Mouse (Mus musculus) right cerebral cortex, postnatal 36 days (tissue): ENCODE results near the gene Hist1h1c.
"Not testable (repeated sequence)": the region's sequence is repeated elsewhere in the genome, so short reads cannot be mapped to it uniquely, and the experiment has no call there.

Experiments
- DNase-seq, 2 experiments: peaks; one replicate each; pipeline ENCODE4 v3.0.0; 2022; ENCODE audit warnings: low spot score in 2 of 2, mixed read lengths in 1 of 2

The Hist1h1c gene

DNA sequence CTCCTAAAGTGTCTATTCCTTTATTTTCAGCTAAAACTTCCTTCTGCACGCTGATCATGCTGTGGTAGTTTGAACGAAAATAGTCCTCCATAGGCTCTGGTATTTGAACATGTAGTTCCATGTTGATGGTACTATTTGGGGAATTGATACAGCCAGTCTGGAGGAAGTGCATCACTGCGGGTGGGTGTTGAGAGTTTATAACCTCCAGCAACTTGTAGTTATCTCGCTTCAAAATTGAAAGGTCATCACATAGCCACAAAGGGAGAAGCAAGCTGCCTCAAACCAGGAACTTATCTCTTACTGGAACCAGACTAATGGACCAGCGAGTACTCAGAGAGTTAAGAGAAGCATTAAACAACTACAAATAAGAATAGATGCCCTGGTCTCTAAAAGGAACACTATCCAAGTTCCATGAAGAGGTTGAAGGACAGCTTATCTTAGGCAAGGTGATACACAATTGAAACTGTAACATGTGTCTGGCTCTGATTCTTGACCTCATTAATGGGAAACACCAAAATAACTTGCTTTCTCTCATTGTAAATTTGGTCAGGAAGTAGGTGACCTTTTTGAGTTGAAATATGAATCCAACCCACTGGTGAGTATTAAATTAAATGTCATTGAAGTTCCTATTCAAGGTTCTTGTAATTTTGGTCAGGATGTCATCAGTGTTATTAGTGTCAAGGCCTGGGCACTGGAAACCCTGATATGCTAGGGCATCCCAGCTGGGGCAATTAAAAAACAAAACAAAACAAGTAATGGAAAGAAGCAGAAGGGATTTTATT, 22.2 kb upstream of the Hist1h1c start:
- no peak for DNase-seq

GRCm38 (mm10) chr13:23717176-23717575, 21.4 kb upstream of the Hist1h1c start:
- DNase-seq, result no peak

DNA sequence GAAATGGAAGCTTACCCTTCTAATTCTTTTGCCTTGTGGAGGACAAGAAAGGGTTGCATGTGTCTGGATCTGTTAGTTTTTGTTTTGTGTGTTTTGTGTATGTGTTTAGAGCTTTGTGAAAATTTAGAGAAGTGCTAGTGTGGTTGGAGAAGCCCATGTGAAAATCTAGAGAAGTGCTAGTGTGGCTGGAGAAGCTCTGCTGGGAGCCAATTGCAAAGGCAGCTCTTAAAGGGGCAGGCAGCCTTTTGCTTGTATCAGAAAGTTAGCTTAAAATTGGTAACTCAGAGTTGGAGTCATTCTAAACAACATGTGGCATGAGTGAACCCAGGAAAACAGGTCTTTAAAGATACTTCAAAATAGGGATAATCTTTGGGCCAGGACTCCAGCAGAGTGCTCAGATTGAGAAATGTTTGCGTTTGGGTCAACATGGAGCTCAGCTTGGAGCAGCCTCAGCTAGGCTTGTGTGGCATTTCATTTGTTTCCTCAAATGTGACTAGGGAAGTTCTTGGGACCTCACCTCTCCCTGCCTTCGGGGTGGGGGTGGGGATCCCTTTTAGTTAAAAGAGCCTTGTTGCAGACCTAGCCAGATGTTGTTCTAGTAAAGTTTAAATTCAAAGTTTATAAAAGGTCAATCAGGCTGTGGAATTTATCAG, 20.9 kb upstream of the Hist1h1c start:
- DNase-seq, result not testable (repeated sequence)

GRCm38 (mm10) chr13:23724239-23724638, 14.4 kb upstream of the Hist1h1c start:
- no peak for DNase-seq

DNA sequence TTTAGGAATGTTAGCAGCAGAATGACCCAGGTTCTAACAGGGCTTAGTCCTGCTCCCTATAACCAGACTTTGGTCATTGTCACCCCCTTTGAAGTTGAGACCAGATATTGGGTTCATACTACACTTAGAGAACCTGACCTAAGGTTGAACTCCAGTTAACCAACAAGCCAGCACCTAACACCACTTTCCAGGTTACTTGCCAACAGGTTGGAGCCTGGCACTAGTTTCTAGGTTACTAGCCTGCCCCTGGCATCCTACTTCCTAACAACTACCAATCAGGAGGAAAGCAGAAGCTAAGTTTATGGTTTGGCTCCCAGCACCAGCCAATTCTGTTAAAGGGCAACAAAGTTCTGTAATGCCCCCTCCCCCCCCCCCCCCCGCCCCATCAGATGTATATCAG, 13.4 kb upstream of the Hist1h1c start:
- DNase-seq, result no peak

DNA sequence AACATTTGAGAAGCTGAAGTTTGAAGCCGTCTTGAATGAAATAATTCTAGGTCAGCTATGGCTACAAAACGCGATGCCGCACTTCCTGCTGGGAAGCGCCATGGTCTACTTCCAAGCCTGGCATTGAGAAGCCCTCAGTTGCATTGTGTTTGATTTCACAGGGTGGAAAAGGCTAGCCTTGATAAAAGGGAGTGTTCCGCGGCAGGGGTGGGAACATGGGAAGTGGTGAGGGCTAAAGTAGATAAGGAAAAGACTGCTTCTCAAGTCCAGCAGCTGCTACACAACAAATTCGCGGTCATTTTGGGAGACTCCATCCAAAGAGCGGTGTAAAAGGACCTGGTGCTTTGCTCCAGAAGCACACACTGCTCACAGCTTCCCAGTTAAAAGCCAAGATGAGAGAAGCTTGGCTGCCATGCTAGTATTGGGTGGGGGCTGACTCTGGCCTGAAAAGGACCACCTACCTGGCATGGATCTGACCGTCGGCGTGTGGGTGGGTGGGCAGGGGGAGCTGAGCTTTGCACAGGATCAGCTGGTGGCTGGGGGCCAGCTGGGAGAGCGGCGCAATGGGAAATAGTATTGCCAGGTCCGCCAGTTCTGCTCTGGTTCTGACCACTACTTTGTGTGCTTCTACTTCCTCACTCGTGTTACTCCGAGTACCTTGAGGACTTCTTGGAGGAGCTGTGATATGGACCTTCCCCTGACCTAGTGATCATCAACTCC, 10.0 kb upstream of the Hist1h1c start:
- no peak for DNase-seq

DNA sequence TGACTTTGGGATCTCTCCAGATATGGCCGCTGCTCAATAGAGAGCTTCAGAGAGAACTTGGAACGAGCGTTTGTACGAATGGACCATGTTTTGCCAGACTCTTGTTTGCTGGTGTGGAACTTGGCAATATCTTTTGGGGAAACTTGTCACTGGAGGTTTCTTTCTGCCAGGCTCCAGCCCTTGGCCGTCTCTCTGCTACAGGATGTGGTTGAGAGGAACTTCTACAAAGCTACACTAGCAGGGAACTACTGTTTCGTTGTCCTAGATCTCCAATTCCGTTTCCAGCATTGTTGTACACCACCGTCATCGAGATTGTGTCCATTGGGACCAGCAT, 9.4 kb upstream of the Hist1h1c start:
- DNase-seq, result no peak

- DNase-seq, result no peak
These were observed 8.9 kb upstream of the Hist1h1c start for GRCm38 (mm10) chr13:23729706-23730105.

DNA sequence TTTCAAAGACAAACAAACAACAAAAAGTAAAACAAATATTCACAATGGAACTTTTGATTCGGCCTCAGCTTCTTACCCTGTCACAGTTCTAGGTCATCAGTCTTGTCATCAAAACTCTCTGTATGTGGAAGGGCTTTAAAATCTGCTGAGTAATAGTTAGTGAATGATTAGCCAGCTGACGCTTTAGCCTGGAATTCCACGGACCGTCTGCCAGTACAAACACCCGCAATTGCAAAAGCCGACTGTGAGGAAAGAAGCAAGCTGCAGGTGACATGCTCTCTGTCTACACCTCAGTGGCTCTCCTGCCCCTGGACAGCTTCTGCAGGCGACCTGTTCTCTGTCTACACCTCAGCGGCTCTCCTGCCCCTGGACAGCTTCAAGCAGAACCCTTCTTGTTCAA, 8.1 kb upstream of the Hist1h1c start:
- no peak for DNase-seq

DNA sequence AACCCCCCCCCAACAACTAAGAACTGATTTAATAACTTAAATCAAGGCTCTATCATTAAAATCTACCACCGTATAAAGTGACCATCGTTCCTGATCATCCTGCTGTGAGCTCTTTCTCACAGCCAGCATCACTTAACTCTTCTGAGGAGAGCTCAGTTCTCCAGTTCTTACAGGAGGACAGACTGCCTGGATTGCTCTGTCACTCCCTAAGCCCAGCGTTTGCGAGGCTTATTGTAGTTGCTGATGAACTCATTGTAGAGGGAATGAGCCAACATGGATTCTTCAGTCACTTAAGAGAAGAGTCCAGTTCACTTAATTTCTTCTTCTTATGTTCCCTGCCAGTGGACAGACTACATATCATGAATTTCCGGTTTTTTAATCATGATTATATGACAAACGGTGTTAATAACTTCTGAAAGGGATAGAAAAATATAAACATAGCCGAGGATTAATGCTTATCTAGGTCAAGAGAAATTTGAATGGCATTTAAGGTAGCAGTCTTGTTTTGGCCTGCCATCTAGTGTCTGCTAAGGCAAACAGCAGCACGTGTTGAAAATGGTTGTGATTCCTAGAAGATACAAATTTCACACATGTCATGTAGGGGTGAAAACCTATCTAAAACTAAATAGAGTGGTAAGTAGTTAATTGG, 6.3 kb upstream of the Hist1h1c start:
- DNase-seq, result no peak

DNA sequence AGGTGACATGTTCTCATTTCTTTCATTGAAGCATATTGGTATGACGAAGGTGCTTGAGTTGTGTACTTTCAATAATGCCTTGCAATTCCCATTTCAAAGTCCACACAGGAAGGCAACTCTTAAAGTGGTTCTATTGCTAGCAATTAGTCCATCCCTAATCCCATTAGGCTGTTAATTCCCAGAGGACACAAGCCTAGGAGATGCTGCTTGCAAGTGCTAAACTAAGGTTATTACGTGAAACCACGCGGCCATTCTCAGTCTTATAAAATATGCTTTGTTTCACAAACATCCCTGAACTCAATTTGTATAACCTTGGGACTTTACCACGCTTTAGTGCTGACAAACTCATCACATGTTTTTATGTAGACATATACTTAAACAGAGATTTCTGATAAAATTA, 1.5 kb upstream of the Hist1h1c start:
- no peak for DNase-seq

DNA sequence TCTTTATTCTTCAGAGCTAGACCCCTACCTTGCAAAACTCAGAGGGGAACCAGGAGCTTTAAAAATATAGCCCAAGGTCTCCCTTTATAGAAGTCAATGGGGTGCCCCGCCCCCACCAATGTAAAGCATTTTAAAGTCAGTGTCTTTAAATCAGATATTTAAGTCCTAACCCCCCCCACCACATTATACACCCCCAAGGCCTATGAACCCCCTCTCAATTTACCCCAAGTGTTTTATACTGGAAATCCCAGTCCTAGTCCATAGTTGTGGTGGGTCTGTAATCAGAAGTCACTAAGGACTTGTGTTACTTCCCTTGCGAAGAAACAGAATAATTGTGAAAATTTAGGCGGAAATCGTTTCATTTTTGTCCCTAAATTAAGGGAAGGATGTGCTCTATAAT, 567 bp upstream of the Hist1h1c start:
- DNase-seq, result no peak

DNA sequence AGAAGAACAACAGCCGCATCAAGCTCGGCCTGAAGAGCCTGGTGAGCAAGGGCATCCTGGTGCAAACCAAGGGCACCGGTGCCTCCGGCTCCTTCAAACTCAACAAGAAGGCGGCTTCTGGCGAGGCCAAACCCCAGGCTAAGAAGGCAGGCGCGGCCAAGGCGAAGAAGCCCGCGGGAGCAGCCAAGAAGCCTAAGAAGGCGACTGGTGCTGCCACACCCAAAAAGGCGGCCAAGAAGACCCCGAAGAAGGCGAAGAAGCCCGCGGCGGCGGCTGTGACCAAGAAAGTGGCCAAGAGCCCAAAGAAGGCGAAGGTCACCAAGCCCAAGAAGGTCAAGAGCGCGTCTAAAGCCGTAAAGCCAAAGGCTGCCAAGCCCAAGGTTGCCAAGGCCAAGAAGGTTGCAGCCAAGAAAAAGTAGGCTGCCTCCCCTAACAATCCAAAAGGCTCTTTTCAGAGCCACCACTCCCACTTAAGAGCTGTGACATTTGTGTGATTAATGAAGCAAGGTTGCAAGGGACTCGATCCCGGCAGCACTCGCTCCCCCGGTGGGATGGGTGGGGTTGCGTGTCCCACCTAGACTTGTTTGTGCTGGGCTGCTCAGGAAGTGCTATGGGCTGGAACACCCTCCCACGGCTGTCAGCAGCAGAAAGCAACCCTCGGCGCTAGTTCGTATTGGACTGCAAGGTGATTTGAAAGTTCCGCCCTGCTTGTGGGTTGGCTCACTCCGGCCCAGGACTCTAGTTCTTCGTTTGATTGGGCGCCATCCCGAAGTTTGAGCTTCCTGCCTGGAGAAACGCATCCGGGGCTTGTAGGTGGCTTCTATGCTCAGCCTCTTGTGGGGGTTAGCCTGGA, 687 bp downstream of the Hist1h1c start:
- peak; percentile 94 to 97 for DNase-seq

DNA sequence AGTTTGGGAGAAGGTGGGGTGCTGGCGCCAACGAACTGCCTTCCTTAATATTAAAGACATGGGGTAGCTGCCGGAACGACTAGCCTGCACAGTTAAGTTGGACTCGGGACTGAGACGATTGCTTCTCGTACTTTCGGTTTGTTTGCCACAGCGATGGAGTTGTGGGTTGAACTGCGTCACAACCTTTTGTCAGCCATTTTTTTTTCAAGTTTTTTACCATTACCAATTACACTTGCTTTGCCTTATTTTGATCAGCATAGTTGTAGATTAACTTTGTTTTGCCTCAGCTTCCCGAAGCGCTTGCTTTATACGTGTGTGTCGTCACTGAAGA, 1.3 kb downstream of the Hist1h1c start:
- no peak for DNase-seq

DNA sequence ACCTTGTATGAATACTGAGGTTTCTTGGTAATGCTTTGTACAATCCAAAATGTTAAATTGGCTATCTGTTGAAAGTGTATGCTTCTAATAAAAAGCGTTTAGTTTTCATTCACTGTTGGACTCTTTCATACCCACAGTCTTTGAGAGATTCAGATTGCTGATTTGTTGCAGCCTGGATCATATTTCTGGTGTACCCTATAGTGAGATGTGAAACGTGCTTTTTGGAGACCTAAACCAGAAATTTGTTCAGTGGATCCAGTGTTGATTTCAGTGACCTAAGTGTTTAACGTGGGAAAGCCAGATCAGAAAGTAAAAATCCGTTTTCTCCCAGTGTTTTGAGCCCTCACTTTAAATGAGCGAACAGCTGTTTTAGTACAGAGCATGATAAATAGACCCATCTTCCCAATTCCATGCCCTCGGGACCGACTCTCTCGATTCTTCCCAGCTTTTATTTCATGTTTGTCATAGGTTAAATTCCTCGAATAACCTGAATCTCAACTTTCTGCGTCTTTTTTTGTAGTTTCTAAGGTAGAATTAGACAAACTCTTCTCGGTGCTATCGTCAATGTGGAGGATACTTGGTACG, 1.7 kb downstream of the Hist1h1c start:
- no peak for DNase-seq

- no peak for DNase-seq
These were observed 2.3 kb downstream of the Hist1h1c start for GRCm38 (mm10) chr13:23740910-23741309.

- DNase-seq, result no peak
These were observed 3.4 kb downstream of the Hist1h1c start for GRCm38 (mm10) chr13:23742007-23742406.

GRCm38 (mm10) chr13:23743215-23743614, 4.6 kb downstream of the Hist1h1c start:
- DNase-seq, result no peak

DNA sequence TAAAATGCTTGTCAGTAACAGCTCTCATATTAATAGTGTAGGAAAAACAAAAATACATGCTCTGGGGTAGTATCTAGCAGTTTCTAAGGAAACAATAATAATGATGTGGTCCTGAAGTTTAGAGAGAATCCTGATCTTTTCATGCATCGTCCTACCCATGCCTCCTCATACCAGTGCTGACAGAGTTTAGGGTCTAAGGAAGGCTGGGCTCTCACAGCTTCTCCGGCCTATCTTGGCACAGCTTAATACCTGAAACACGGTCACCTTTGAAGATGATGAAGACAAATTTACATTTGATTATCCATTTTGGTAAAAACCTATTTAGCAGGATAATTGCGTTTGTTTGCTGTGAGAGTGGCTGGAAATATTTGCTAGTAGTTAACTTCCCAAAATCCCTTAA, 5.4 kb downstream of the Hist1h1c start:
- DNase-seq, result no peak

DNA sequence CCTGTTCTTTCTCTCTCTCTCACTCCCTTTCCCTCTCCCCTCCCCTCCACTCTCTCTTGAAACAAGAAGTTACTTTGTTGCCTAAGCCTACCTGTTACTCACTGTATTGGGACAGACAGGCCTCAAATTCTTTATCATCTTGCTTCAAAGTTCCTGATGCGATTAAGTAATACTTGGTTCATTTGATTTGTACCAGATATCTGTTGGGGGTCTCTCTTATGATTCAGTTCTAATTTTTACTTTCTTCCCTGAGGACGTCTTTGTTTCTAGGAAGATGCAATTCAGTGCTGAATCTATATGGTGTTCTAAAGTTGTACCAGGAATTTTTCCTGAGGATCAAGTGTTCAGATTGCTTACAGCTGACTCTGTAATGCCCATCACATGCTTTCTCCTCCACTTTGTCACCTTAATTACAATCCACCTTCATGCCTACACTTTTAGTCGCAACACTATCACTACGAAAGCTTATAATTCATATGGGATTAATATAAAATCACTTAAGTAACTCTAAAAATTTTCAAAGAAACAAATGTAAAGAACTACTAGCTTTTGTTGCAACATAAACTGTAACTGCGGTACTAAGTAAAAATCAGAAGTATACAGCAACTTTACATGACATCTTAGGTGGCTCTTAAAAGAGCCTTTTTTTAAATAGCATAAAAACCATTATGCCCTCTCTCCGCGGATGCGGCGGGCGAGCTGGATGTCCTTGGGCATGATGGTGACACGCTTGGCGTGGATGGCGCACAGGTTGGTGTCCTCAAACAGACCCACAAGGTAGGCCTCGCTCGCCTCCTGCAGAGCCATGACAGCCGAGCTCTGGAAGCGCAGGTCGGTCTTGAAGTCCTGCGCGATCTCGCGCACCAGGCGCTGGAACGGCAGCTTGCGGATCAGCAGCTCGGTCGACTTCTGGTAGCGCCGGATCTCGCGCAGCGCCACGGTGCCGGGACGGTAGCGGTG, 6.1 kb downstream of the Hist1h1c start:
- DNase-seq, result no peak
